Mouse (Mus musculus) limb, embryonic 13.5 days (tissue): ENCODE measurements around the gene Cit. TPM values are rescaled to one million over a fixed set of nuclear protein-coding genes. Genes with fewer than 3 reads are reported as not detected.

ENCODE experiments used
- polyA plus RNA-seq: library from polyadenylated mRNA; unstranded; fragments of >200 nt; fragmentation: Nextera tagmentation; extraction: Ambion mirVana; gene quantifications from 2 replicates; pipeline ENCODE4 v1.2.1, GENCODE M21; 2015

Gene Cit
- polyA plus RNA-seq, 1 experiment from 2014 or later = 28.6 TPM

Other genes starting within 250 kb of the Cit start
- gene Rab35, start 213.4 kb upstream of the Cit start, polyA plus RNA-seq = 14.5 and 15.2 TPM in 2 replicates
- gene Bicdl1, start 113.7 kb upstream of the Cit start, polyA plus RNA-seq = 11.4 and 13.2 TPM in 2 replicates
- 69.9 and 72.6 TPM in 2 replicates for gene Prkab1, start 179.2 kb downstream of the Cit start, polyA plus RNA-seq
- not detected in 2 replicates for gene Tmem233, start 238.0 kb downstream of the Cit start, polyA plus RNA-seq